Mouse (Mus musculus) frontal cortex, adult 2 months (tissue): ENCODE data around the gene Cep128. TPM values are rescaled to one million over a fixed set of nuclear protein-coding genes. Genes with fewer than 3 reads are reported as not detected.
"Not testable (repeated sequence)": the region's sequence is repeated elsewhere in the genome, so short reads cannot be mapped to it uniquely, and the experiment has no call there.

Experiments
- DNase-seq, 2 experiments: peaks; one replicate each; pipeline ENCODE4 v3.0.0; 2022; ENCODE audit warnings: low spot score in 1 of 2; ENCODE audit errors: extremely low spot score in 1 of 2
- polyA plus RNA-seq: library from polyadenylated mRNA; depleted of rRNA; stranded (reverse); fragments of >200 nt; gene quantifications from 2 replicates; pipeline ENCODE4 v1.2.3, GENCODE M21; 2012; rRNA removed

Cep128 gene
- polyA plus RNA-seq, 1 experiment, result 8.3 TPM

DNA sequence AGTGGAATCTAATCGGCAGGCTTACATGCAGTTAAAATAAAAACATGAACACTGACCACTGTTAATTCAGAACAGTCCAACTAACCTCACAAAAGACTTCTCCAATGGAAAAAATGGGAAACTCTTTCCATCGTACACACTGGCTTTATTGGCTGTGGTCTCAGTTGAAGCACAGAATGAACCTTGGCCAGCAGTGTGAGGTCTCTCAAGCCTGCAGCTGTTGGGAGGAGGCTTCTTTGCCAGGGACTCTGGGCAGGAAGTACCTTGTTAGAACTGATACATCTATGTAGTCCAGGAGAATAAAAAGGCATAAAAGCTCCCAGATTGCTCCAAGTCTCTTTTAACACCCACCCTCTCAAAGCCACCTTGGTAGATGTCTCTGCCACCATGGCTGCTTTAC is 390.9 kb downstream of the Cep128 start:
- DNase-seq, result no peak

DNA sequence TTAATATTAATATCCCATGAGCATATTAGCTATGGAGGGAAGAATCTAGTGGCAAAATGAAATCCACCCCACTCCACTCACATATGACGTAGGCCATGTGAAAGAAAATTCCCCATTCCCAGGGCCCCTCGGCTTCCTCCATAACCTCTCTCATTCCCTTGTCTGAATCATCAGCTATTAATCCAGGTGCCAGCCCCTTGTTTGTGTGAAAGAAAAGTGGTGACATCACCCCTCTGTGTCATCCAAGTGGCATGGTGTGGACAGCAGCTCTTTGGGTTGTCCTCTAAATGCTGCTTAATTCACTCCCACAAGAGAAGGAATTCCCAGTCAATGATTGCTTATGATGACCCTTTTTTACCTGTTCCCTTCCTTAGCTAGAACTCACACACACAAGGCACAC is 396.4 kb downstream of the Cep128 start:
- no peak for DNase-seq

DNA sequence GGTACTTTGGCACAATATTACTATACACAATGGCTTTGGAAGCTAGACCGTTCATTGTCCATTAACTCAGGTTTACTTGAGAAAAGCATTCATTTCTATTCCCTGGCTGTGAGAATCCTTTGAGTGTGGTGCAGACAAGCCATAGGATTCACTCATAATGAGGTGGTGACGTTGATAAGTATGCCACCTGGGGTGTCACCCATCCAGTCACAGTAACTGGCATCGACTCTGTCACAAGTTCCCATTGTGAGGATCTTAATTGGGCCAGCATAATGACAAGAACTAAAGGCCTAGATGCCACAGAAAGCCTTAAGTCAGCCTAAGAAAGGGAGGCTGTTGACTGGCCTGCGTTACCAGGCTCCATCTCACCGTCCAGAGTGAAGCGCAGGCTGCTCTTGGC is 396.9 kb downstream of the Cep128 start:
- DNase-seq, result no peak

DNA sequence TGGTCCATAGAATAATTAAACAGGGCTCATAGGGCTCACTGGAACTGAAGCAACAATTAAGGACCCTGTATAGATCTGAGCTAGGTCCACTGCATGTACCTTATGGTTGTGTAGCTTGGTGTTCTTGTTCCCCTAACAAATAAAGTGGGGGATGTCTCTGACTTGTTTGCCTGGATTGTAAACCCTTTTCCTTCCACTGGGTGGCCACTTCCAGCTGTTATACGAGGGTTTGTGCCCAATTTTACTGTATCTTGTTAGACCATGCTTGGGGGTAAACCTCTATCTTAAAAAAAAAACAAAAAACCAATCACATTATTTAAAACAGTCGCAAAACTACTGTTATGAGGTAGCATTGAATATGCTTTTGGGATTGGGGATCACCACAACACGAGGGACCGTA is 402.2 kb downstream of the Cep128 start:
- DNase-seq, result no peak

DNA sequence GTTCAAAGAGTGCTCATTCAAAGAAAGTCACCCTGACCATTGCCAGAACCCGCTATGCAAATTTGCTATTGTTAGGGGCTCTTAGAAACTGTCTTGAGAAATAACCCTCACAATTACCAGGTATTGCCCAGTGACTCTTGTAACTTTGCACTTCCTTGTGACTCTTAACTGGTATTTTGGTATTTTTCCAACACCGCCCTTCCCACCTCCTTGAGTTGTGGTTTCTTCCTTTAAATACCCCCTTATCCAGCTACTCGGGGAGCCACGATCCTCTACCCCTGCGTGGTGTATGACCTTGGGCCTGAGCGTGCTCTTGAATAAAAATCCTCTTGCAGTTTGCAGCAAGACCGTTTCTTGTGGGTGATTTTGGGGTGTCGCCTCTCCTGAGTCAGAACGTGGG is 407.8 kb downstream of the Cep128 start:
- not testable (repeated sequence) for DNase-seq

DNA sequence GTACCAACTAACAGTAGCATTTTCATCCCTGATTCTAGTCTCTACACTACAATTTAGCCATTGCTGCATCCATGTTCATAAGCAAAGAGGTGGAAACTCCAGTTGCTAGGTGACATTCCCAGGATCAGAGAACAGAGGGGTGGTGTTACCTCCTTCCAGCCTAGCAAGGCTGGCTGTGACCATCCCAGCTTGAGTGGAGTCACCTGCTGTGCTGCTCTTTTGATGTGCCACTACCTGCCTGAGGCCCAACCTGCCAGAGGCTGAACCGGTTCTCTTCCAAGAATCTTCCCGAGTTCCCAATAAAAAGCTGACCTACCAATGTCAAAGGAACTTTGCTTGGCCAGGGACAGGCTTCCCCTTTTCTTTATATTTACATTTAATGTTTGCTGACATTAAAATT is 408.8 kb downstream of the Cep128 start:
- no peak for DNase-seq

DNA sequence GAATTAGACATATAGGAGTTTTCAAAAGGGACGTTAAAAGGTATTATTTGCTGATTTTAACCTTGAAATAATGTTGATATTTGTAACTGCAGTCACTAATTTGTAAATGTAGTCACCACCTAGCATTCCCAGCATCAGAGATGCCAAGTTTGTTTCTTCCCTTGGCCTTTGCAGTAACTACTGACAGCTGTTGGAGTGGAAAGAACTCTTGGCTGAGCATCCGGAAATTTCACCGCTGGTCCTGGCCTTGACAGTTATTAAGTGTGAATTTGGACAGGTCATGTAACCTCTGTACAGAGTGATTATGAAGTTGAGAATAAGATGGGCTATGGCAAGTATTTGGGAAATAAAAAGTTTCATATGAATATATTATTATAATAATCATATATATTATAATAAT is 413.1 kb downstream of the Cep128 start:
- DNase-seq, result no peak

DNA sequence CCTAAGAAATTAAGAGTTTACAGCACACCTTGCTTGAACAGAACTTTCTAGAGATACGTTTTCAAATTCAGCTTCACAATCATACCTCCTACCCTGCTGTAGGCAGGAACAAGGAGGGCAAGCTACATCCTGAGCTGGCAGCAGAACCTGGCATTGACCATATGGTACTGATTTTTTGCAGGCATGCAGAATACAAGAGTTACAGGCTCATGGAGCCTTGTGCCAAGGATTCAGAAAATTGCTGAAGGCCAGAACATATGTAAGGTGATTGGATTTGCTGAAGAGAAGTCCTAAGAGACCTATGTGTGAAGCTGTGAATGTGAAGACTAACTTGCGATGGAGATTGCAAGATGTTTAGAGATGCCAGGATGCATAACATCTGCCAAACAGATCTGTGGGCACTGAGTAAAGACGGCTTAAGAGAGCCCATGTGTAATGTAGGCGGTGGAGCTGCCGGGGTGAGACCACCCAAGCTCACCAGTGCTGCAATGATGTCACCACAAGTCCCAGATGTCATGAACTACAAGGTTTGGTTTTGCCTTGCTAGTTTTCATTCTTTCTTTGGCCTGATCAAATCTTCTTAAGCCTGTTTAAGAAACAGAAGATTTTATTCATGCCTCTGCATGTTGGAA is 422.7 kb downstream of the Cep128 start:
- peak; percentile 5 to 20 for DNase-seq

DNA sequence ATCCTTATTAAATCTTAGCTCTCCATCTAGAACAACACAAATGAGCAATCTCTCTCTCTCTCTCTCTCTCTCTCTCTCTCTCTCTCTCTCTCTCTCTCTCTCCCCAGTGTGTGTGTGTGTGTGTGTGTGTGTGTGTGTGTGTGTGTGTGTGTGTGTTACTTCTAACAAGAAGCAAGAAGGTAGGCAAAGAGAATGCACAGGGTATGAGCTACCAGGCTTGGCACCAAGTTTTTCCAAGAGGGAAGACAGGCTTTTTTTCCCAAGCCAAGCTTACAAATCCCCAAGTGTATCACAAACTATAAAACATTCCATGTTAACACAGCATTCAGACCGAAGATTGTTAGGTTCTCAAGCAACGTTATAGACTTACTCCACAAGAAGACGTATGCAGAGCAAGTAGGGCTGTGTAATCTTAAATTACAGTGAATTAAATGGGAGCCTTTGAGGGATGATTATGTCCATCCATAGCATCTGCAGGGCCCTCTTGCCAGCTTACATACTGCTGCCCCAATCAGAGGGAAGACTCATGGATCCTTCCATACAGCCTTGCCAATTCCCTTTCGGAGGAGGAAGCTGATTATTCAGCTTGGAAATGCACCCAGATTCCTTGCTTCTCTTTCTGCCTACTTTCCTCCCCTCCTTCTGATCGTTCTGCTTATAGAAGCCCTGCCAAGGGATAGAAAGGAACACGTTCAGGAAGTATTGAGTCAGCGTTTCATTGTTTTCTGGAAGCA is 429.3 kb downstream of the Cep128 start:
- peak in 1 of 2 experiments; percentile 34 for DNase-seq

Other genes with a start within 250 kb of the Cep128 start
- gene Tshr, start 154 bp upstream of the Cep128 start, polyA plus RNA-seq, result 0.34 and 0.38 TPM in 2 replicates
- 26.9 TPM in 2 replicates for gene Gtf2a1, start 206.1 kb upstream of the Cep128 start, polyA plus RNA-seq